Comparison of ENCODE assay signal across 8 mouse cellular contexts in the genomic region with DNA sequence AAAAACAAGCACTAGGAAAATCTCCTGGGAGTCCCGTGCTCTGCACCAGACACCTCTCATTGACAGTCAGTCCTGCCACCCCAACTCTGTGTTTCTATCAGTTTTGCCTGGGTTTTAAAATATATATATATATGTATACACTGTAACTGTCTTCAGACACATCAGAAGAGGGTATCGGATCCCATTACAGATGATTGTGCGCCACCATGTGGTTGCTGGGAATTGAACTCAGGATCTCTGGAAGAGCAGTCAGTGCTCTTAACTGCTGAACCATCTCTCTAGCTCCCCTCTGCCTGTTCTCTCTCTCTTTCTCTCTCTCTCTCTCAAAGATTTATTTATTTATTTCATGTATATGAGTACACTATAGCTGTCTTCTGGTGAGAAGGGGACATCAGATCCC. TPM values are rescaled to one million over a fixed set of nuclear protein-coding genes. Genes with fewer than 3 reads are reported as not detected.
DNase-seq lines count a peak whose midpoint lies in the region; ATAC-seq and TF ChIP-seq lines count a peak whose summit lies in the region.
"Not testable (repeated sequence)": the region's sequence is repeated elsewhere in the genome, so short reads cannot be mapped to it uniquely, and the experiment has no call there.

No protein-coding gene starts in this region.

- not testable (repeated sequence) for H3K4me2 ChIP-seq in kidney, postnatal 0 days (ENCODE audit: low read length); lung, postnatal 0 days (replicated peaks; ENCODE audit: low read depth, low read length)

- H3K9me3 ChIP-seq in kidney, postnatal 0 days (replicated peaks; ENCODE audit: low read length); lung, postnatal 0 days (ENCODE audit: low read length): not testable (repeated sequence)

- WGBS in kidney, postnatal 0 days, result 45% methylated on average over 3 of the region's 3 CpGs
- WGBS in lung, postnatal 0 days, result 34% methylated on average over 3 of the region's 3 CpGs

- not testable (repeated sequence) for H3K27me3 ChIP-seq in kidney, postnatal 0 days (ENCODE audit: insufficient read depth, low read length); lung, postnatal 0 days (replicated peaks; ENCODE audit: insufficient read depth, low read length)

- H3K9ac ChIP-seq in kidney, postnatal 0 days (ENCODE audit: low read depth, low read length); lung, postnatal 0 days (replicated peaks; ENCODE audit: low read depth): not testable (repeated sequence)

- TF ChIP-seq CTCF in kidney, postnatal 0 days (IDR thresholded peaks at IDR 0.05; ENCODE audit: low read depth), result peak; percentile 64
- TF ChIP-seq CTCF in lung, postnatal 0 days (IDR thresholded peaks at IDR 0.05), result peak; percentile 51

- H3K27ac ChIP-seq in kidney, postnatal 0 days; lung, postnatal 0 days (ENCODE audit: low read length): not testable (repeated sequence)

- DNase-seq in adrenal gland, adult 18-20 months (ENCODE audit: low spot score in 2 of 2), result peak; percentile 33 to 37
- DNase-seq in cerebellum, postnatal 36 days, result peak; percentile 15 to 25
- DNase-seq in heart, postnatal 10 days, result peak; percentile 36 to 66
- DNase-seq in kidney, postnatal 0 days (ENCODE audit: low spot score); lung, postnatal 0 days (ENCODE audit: low spot score): not testable (repeated sequence)
- DNase-seq in layer of hippocampus, postnatal 36 days, result peak; percentile 42 to 48
- DNase-seq in right cerebral cortex, postnatal 14 days, result peak; percentile 78
- DNase-seq in thymus, postnatal 4 days, result peak; percentile 77

- TF ChIP-seq EP300 in lung, postnatal 0 days (IDR thresholded peaks at IDR 0.05), result not testable (repeated sequence)

- not testable (repeated sequence) for H3K4me3 ChIP-seq in kidney, postnatal 0 days (replicated peaks; ENCODE audit: low read depth, low read length); lung, postnatal 0 days (ENCODE audit: low read depth, low read length)

- not testable (repeated sequence) for ATAC-seq in kidney, postnatal 0 days (replicated peaks; ENCODE audit: low FRiP score, low read depth); lung, postnatal 0 days

- intact Hi-C loops in heart, postnatal 10 days (cut with DNase I), result loop anchor here (2.0 to 5.0 kb wide), 2 partner anchors 35 to 100 kb away; no protein-coding TSS in a partner anchor

- not testable (repeated sequence) for H3K36me3 ChIP-seq in kidney, postnatal 0 days (ENCODE audit: insufficient read depth, low read length); lung, postnatal 0 days (ENCODE audit: insufficient read depth, low read length)

- not testable (repeated sequence) for H3K4me1 ChIP-seq in kidney, postnatal 0 days (replicated peaks; ENCODE audit: insufficient read depth, low read length); lung, postnatal 0 days (ENCODE audit: insufficient read depth, low read depth, low read length)

RNA-seq across cellular contexts. Expression of gene Itgae, which starts 17.0 kb away (rescaled TPM):
- 1 to 10 TPM in 1 of 2 experiments, under 1 TPM in 1; 0.33 to 1.1 TPM for total RNA-seq in adrenal gland, adult 18-20 months (2021)
- total RNA-seq in heart, postnatal 10 days (2021), result under 1 TPM in 1 of 2 experiments, not detected in 1; 0.07 TPM
- 0.14 and 0.22 TPM in 2 replicates for polyA plus RNA-seq in kidney, postnatal 0 days (2015; fragmentation: Nextera tagmentation; extraction: Ambion mirVana)
- under 1 TPM; 0.15 to 0.18 TPM for total RNA-seq in layer of hippocampus, postnatal 36 days (2021)
- 0.23 and 0.30 TPM in 2 replicates for polyA plus RNA-seq in lung, postnatal 0 days (2015; fragmentation: Nextera tagmentation; extraction: Ambion mirVana)

RNA-seq across cellular contexts. Expression of gene Haspin, which starts 30.7 kb away (rescaled TPM):
- under 1 TPM; 0.13 to 0.46 TPM for total RNA-seq in adrenal gland, adult 18-20 months (2021)
- total RNA-seq in heart, postnatal 10 days (2021), result 1 to 10 TPM; 2.4 TPM
- polyA plus RNA-seq in kidney, postnatal 0 days (2015; fragmentation: Nextera tagmentation; extraction: Ambion mirVana), result 7.3 and 8.5 TPM in 2 replicates
- under 1 TPM; 0.23 to 0.32 TPM for total RNA-seq in layer of hippocampus, postnatal 36 days (2021)
- 2.4 and 2.5 TPM in 2 replicates for polyA plus RNA-seq in lung, postnatal 0 days (2015; fragmentation: Nextera tagmentation; extraction: Ambion mirVana)

RNA-seq across cellular contexts. Expression of gene P2rx5, which starts 52.9 kb away (rescaled TPM):
- 10 to 100 TPM in 1 of 2 experiments, 1 to 10 TPM in 1; 4.6 to 19.3 TPM for total RNA-seq in adrenal gland, adult 18-20 months (2021)
- total RNA-seq in heart, postnatal 10 days (2021), result 1 to 10 TPM; 7.4 to 8.1 TPM
- polyA plus RNA-seq in kidney, postnatal 0 days (2015; fragmentation: Nextera tagmentation; extraction: Ambion mirVana), result 1.3 and 1.6 TPM in 2 replicates
- 1 to 10 TPM; 2.3 to 3.4 TPM for total RNA-seq in layer of hippocampus, postnatal 36 days (2021)
- 1.4 and 2.2 TPM in 2 replicates for polyA plus RNA-seq in lung, postnatal 0 days (2015; fragmentation: Nextera tagmentation; extraction: Ambion mirVana)

RNA-seq across cellular contexts. Expression of gene Ncbp3, which starts 59.8 kb away (rescaled TPM):
- total RNA-seq in adrenal gland, adult 18-20 months (2021), result 10 to 100 TPM in 1 of 2 experiments, 1 to 10 TPM in 1; 9.2 to 10.5 TPM
- total RNA-seq in heart, postnatal 10 days (2021), result 1 to 10 TPM; 9.0 TPM
- 6.2 and 6.6 TPM in 2 replicates for polyA plus RNA-seq in kidney, postnatal 0 days (2015; fragmentation: Nextera tagmentation; extraction: Ambion mirVana)
- total RNA-seq in layer of hippocampus, postnatal 36 days (2021), result 10 to 100 TPM; 10.3 to 10.9 TPM
- polyA plus RNA-seq in lung, postnatal 0 days (2015; fragmentation: Nextera tagmentation; extraction: Ambion mirVana), result 5.3 and 6.5 TPM in 2 replicates
